ENCODE assay signal across 13 mouse cellular contexts in the genomic region with DNA sequence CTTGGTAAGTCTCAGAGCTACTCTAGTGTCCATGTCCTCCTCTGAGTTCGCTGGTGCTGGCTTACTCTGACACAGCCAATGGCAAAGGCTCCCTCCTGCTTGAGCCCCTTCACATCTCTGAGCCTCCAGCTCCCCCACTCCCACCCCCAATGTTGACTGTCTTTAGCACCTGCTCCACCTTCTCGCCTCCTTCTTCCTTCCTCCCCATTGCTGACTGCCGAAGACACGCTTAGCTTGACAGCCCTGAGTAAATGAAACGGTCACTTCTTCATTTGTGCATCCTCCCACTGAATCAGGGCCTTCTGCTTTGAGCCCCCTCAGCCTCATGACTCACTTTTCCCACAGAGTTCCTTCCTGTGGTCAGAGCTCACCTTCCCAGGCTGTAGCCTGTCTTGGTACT. TPM values are rescaled to one million over a fixed set of nuclear protein-coding genes. Genes with fewer than 3 reads are reported as not detected.
DNase-seq lines count a peak whose midpoint lies in the region; ATAC-seq and TF ChIP-seq lines count a peak whose summit lies in the region.
"Had no signal": no experiment of that assay in that cellular context is flagged by ENCODE, and none has a peak within 500 bp of the region (broad histone marks: within the 10 kb centered on the region; RNA-seq: fewer than 3 reads in every experiment).

No protein-coding gene starts in this region.

- no peak for TF ChIP-seq EP300 in heart, adult 2 months (IDR thresholded peaks at IDR 0.05; ENCODE audit: insufficient read depth, low read depth, low read length)

- intact Hi-C loops in heart, adult 2 months (cut with DNase I): no loop called here
- intact Hi-C loops in heart, postnatal 25 days (cut with DNase I): loop anchor here (5.0 to 10.0 kb wide), 2 partner anchors 74 to 414 kb away; a partner anchor contains a TSS

- H3K79me2 ChIP-seq in heart, adult 2 months (replicated peaks; ENCODE audit: control insufficient read depth, insufficient read depth, low read length): no peaks in the 10 kb centered on the region

- peaks cover 9% of the 10 kb centered on the region for H3K4me1 ChIP-seq in heart, adult 2 months (ENCODE audit: control insufficient read depth, insufficient read depth, low read length)

- H3K36me3 ChIP-seq in heart, adult 2 months (ENCODE audit: control insufficient read depth, insufficient read depth, low read length): no peaks in the 10 kb centered on the region
- H3K36me3 ChIP-seq: embryonic facial prominence, embryonic 13.5 days had no signal

- no peaks in the 10 kb centered on the region for H3K27me3 ChIP-seq in heart, adult 2 months (ENCODE audit: control insufficient read depth, insufficient read depth, low read length)

- TF ChIP-seq POLR2A in heart, adult 2 months (IDR thresholded peaks at IDR 0.05; ENCODE audit: insufficient read depth, low read depth, low read length): no peak

- ATAC-seq in monocyte, adult 5-6 weeks (replicated peaks; ENCODE audit: insufficient number of reproducible peaks, low FRiP score, low TSS enrichment, poor library complexity, severe bottlenecking): 0 out of 2 replicates have a peak, but pooled peaks have one; percentile 0

- 49% methylated on average over 5 of the region's 5 CpGs for WGBS in heart, adult 2 months

- H3K4me3 ChIP-seq in heart, adult 2 months: no peak overlapping the region

- peak; percentile 19 to 27 for DNase-seq in heart, adult 2 months
- no peak for DNase-seq in heart, postnatal 25 days (ENCODE audit: low spot score)
- peak; percentile 49 to 51 for DNase-seq in spleen, adult 18-20 months
- no peak for DNase-seq in spleen, postnatal 14 days (ENCODE audit: low spot score in 2 of 2)
- DNase-seq in frontal cortex, postnatal 14 days (ENCODE audit: low spot score in 2 of 2): no peak
- DNase-seq in urinary bladder, postnatal 36 days (ENCODE audit: low spot score in 2 of 2): no peak
- DNase-seq in c-Kit-positive CD71-positive TER-119-positive erythroid progenitor cells, embryonic 14.5 days (ENCODE audit: low spot score): no peak
- DNase-seq: adrenal gland, adult 2 months had no signal

- TF ChIP-seq CTCF in heart, adult 2 months (IDR thresholded peaks at IDR 0.05): no peak

- H3K9ac ChIP-seq in heart, adult 2 months (ENCODE audit: low read depth, low read length): no peak overlapping the region
- H3K9ac ChIP-seq: embryonic facial prominence, embryonic 13.5 days had no signal

- no peak overlapping the region; the same call in 1 of the 2 replicates for H3K27ac ChIP-seq in heart, adult 2 months
- H3K27ac ChIP-seq: embryonic facial prominence, embryonic 13.5 days had no signal

RNA-seq across cellular contexts. Expression of a gene that starts 2.2 kb away (rescaled TPM):
- total RNA-seq in heart, adult 2 months (2021): 10 to 100 TPM in 1 of 2 experiments, 1 to 10 TPM in 1; 9.1 to 12.6 TPM
- polyA plus RNA-seq in heart, adult 2 months (2012; rRNA removed): 21.4 and 28.5 TPM in 2 replicates
- total RNA-seq in heart, postnatal 25 days (2021): 10 to 100 TPM; 13.1 to 13.4 TPM
- total RNA-seq in monocyte, adult 5-6 weeks (2017): 211 to 356 TPM (median 215 TPM) in 3 replicates

RNA-seq across cellular contexts. Expression of a gene that starts 5.4 kb away (rescaled TPM):
- not detected for total RNA-seq in heart, adult 2 months (2021)
- not detected in 2 replicates for polyA plus RNA-seq in heart, adult 2 months (2012; rRNA removed)
- total RNA-seq in heart, postnatal 25 days (2021): not detected
- total RNA-seq in monocyte, adult 5-6 weeks (2017): not detected in 3 replicates
- total RNA-seq: adrenal gland, adult 2 months; heart, adult 18-20 months; layer of hippocampus, postnatal 25 days had no signal
- polyA plus RNA-seq: adrenal gland, adult 2 months; embryonic facial prominence, embryonic 13.5 days; testis, adult 2 months had no signal

RNA-seq across cellular contexts. Expression of a gene that starts 31.8 kb away (rescaled TPM):
- total RNA-seq in heart, adult 2 months (2021): 100 to 1,000 TPM; 128 to 146 TPM
- polyA plus RNA-seq in heart, adult 2 months (2012; rRNA removed): 50.6 and 118 TPM in 2 replicates
- 100 to 1,000 TPM; 121 to 134 TPM for total RNA-seq in heart, postnatal 25 days (2021)
- total RNA-seq in monocyte, adult 5-6 weeks (2017): 91.7 to 129 TPM (median 116 TPM) in 3 replicates

Comparison
In these comparisons a context has a peak if more than half of its experiments do, and no peak if none do; other contexts are left out.
1. DNase-seq: peak in heart, adult 2 months (2 of 2) and spleen, adult 18-20 months (2 of 2); none in heart, postnatal 25 days (single experiment), spleen, postnatal 14 days (0 of 2), frontal cortex, postnatal 14 days (0 of 2), urinary bladder, postnatal 36 days (0 of 2) and c-Kit-positive CD71-positive TER-119-positive erythroid progenitor cells, embryonic 14.5 days (single experiment).
2. RNA of a gene that starts 2.2 kb away (total RNA-seq): 211 to 356 TPM in monocyte, adult 5-6 weeks; 13.1 to 13.4 TPM in heart, postnatal 25 days and 9.1 to 12.6 TPM in heart, adult 2 months; every median in the first group is over 10 times any median in the second.